Mouse (Mus musculus) midbrain, embryonic 13.5 days (tissue): ENCODE data around the gene Agap3. TPM values are rescaled to one million over a fixed set of nuclear protein-coding genes. Genes with fewer than 3 reads are reported as not detected.

Source experiments
- ATAC-seq: fragments of 200-750 bp; cut with Nextera tagmentation; 2 replicates; pipeline ENCODE4 v1.8.0; 2017; ENCODE audit warnings: mild to moderate bottlenecking, moderate TSS enrichment, moderate library complexity
- H3K27ac ChIP-seq: fragments of 300-500 bp; sonication (generic); 2 replicates; pipeline ENCODE4 v1.5.1; 2015; ENCODE audit warnings: inconsistent platforms, mild to moderate bottlenecking, moderate library complexity
- H3K27me3 ChIP-seq: fragments of 300-500 bp; sonication (generic); 2 replicates; pipeline ENCODE4 v1.6.1; 2015; ENCODE audit warnings: mild to moderate bottlenecking, inconsistent platforms
- H3K36me3 ChIP-seq: fragments of 300-500 bp; sonication (generic); 2 replicates; pipeline ENCODE4 v1.6.1; 2015; ENCODE audit warnings: mild to moderate bottlenecking, inconsistent platforms
- H3K4me1 ChIP-seq: fragments of 300-500 bp; sonication (generic); replicated peaks from 2 replicates; pipeline ENCODE4 v1.6.1; 2015; ENCODE audit warnings: inconsistent platforms
- H3K4me2 ChIP-seq: fragments of 300-500 bp; sonication (generic); replicated peaks from 2 replicates; pipeline ENCODE4 v1.6.1; 2015; ENCODE audit warnings: moderate library complexity, mild to moderate bottlenecking, inconsistent platforms
- H3K4me3 ChIP-seq: fragments of 300-500 bp; sonication (generic); replicated peaks from 2 replicates; pipeline ENCODE4 v1.5.1; 2015; ENCODE audit warnings: mild to moderate bottlenecking, inconsistent platforms
- H3K9ac ChIP-seq: fragments of 300-500 bp; sonication (generic); replicated peaks from 2 replicates; pipeline ENCODE4 v1.6.1; 2015; ENCODE audit warnings: mild to moderate bottlenecking, inconsistent platforms
- H3K9me3 ChIP-seq: fragments of 300-500 bp; sonication (generic); 2 replicates; pipeline ENCODE4 v1.6.1; 2016; ENCODE audit warnings: mild to moderate bottlenecking, inconsistent platforms
- WGBS: fragments of 180-500 bp; shearing (Covaris S2); methylation state at CpG from one replicate; pipeline ENCODE4 v1.1.7; 2015; 5-methylcytosine and 5-hydroxymethylcytosine counted together
- polyA plus RNA-seq: library from polyadenylated mRNA; unstranded; fragments of >200 nt; fragmentation: Nextera tagmentation; extraction: Ambion mirVana; gene quantifications from 2 replicates; pipeline ENCODE4 v1.2.1, GENCODE M21; 2015

The Agap3 gene
- 48.8 and 52.2 TPM in 2 replicates for polyA plus RNA-seq

GRCm38 (mm10) chr5:24452030-24452690, at the start of gene Agap3:
Gene Agap3, plus strand, starts transcription at chr5:24452177.
- H3K9me3 ChIP-seq = no peaks in the 10 kb centered on the region
- peak within 1 kb of the TSS; percentile 92 for H3K4me3 ChIP-seq
- H3K9ac ChIP-seq = peak within 1 kb of the TSS; percentile 97
- H3K27ac ChIP-seq = peak within 1 kb of the TSS; percentile 95
- peak; percentile 4 for ATAC-seq
- 0% methylated on average over 75 of the region's 85 CpGs for WGBS
- H3K4me1 ChIP-seq = peaks cover 58% of the 10 kb centered on the region
- H3K27me3 ChIP-seq = peaks cover 10% of the 10 kb centered on the region; the same call in 1 of the 2 replicates
- peak within 1 kb of the TSS; percentile 100 for H3K4me2 ChIP-seq
- 0 out of 2 replicates have a peak, but pooled peaks cover 5% of the 10 kb centered on the region for H3K36me3 ChIP-seq

- Histone ChIP-seq H3K27ac (no peak overlapping the region), H3K4me2 (no peak overlapping the region), H3K27me3 (no peaks in the 10 kb centered on the region), H3K4me1 (no peaks in the 10 kb centered on the region), H3K4me3 (no peak overlapping the region), H3K36me3 (peaks cover 85% of the 10 kb centered on the region), H3K9ac (no peak overlapping the region), H3K9me3 (no peaks in the 10 kb centered on the region)
- no peak for ATAC-seq
- WGBS = 76% methylated on average over 6 of the region's 6 CpGs
Measured at GRCm38 (mm10) chr5:24404594-24405360, 47.2 kb upstream of the Agap3 start.

DNA sequence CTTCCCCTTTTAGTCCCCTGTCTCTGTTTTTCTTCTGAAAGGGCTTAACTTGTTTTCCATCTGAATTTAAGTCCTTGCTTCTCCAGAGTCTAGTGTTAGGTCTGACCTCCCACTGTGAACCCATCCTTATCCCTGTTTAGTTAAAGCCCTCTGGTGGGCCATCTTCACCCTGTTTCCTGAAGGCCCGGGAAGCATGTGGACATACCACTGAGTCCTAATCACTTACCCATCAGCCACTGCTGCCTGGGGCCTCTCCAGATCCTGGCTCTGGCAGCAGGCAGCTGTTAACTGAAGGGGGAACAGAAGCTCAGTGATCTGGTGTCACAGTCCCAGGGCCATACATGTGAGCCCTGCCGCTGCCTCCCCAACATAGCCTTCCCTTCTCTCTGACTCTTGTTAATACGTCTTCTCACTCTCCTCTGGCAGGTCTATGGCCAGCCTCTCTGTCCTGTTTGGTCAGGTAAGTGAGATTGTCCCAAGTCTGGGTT, 46.5 kb upstream of the Agap3 start:
- Histone ChIP-seq H3K27ac (no peak overlapping the region), H3K27me3 (no peaks in the 10 kb centered on the region), H3K4me2 (no peak overlapping the region), H3K9me3 (no peaks in the 10 kb centered on the region), H3K4me1 (no peaks in the 10 kb centered on the region), H3K9ac (no peak overlapping the region), H3K4me3 (no peak overlapping the region), H3K36me3 (peaks cover 84% of the 10 kb centered on the region)
- 70% methylated on average over 3 of the region's 3 CpGs for WGBS
- ATAC-seq = no peak

DNA sequence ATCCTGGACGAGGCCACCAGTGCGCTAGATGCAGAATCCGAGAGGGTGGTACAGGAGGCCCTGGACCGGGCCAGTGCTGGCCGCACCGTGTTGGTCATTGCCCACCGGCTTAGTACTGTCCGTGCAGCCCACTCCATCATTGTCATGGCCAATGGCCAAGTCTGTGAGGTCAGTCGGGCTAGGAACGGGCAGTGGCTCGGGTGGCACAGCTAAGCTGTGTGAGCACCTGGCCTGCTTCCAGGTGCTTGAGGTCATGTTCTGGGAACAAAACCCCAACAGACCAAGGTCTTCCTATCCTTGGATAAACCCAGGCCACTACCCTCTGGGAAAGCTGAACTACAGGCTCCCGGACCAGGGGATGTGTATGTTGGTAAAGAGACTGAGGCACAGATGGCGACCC, 43.3 kb upstream of the Agap3 start:
- Histone ChIP-seq H3K4me1 (peaks cover 7% of the 10 kb centered on the region), H3K27ac (no peak overlapping the region), H3K4me3 (no peak overlapping the region), H3K9ac (no peak overlapping the region), H3K36me3 (peaks cover 54% of the 10 kb centered on the region), H3K9me3 (no peaks in the 10 kb centered on the region), H3K4me2 (no peak overlapping the region), H3K27me3 (no peaks in the 10 kb centered on the region)
- no peak for ATAC-seq
- WGBS = 95% methylated on average over 13 of the region's 13 CpGs

DNA sequence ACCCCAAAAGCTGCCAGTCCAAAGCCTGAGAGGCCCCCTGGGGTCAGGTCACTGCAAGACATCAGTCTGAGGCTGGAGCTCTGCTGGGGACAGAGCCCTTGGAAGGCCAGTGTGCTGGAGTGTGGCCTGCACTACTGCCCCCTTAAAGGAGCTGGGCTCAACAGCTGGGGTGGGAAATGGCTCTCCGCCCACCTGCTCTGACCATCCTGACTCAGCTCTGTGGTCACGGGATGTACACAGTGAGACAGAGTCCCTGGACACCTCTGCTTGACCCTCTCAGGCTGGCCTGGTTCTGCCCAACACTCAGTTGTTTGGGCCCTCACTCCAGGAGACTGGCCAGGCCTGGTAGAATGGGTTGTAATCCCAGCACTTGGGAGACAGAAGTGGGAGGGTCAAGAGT, 42.5 kb upstream of the Agap3 start:
- H3K4me2 ChIP-seq = no peak overlapping the region
- ATAC-seq = 0 out of 2 replicates have a peak, but pooled peaks have one; percentile 10

GRCm38 (mm10) chr5:24412063-24412462, 39.9 kb upstream of the Agap3 start:
- H3K27ac ChIP-seq = no peak overlapping the region
- H3K9ac ChIP-seq = no peak overlapping the region
- no peak for ATAC-seq
- H3K4me1 ChIP-seq = peaks cover 25% of the 10 kb centered on the region
- 0 out of 2 replicates have a peak, but pooled peaks cover 4% of the 10 kb centered on the region for H3K27me3 ChIP-seq
- H3K36me3 ChIP-seq = peaks cover 22% of the 10 kb centered on the region
- H3K4me3 ChIP-seq = no peak overlapping the region
- no peaks in the 10 kb centered on the region for H3K9me3 ChIP-seq
- WGBS = 97% methylated on average over 2 of the region's 2 CpGs
- H3K4me2 ChIP-seq = no peak overlapping the region

More for the DNA sequence above, 42.5 kb upstream of the Agap3 start:
- peaks cover 47% of the 10 kb centered on the region for H3K36me3 ChIP-seq
- H3K27ac ChIP-seq = no peak overlapping the region
- no peak overlapping the region for H3K9ac ChIP-seq
- no peaks in the 10 kb centered on the region for H3K9me3 ChIP-seq
- no peak overlapping the region for H3K4me3 ChIP-seq
- no peaks in the 10 kb centered on the region for H3K27me3 ChIP-seq
- WGBS = 72% methylated on average over 2 of the region's 2 CpGs
- H3K4me1 ChIP-seq = peaks cover 10% of the 10 kb centered on the region

GRCm38 (mm10) chr5:24413042-24413693, 38.8 kb upstream of the Agap3 start, which contains the start of gene Asic3:
Gene Asic3, plus strand, starts transcription at chr5:24413392.
- Histone ChIP-seq H3K36me3 (peaks cover 17% of the 10 kb centered on the region), H3K9me3 (no peaks in the 10 kb centered on the region), H3K4me3 (no peak within 1 kb of the TSS), H3K4me1 (peaks cover 25% of the 10 kb centered on the region), H3K4me2 (no peak within 1 kb of the TSS), H3K27me3 (0 out of 2 replicates have a peak, but pooled peaks cover 4% of the 10 kb centered on the region), H3K27ac (no peak within 1 kb of the TSS), H3K9ac (no peak within 1 kb of the TSS)
- WGBS = 52% methylated on average over 11 of the region's 11 CpGs
- no peak for ATAC-seq

- peaks cover 25% of the 10 kb centered on the region for H3K4me1 ChIP-seq
- 85% methylated on average over 13 of the region's 13 CpGs for WGBS
- H3K27ac ChIP-seq = no peak overlapping the region
- H3K4me3 ChIP-seq = no peak overlapping the region
- H3K9ac ChIP-seq = no peak overlapping the region
- 0 out of 2 replicates have a peak, but pooled peaks cover 4% of the 10 kb centered on the region for H3K27me3 ChIP-seq
- no peak overlapping the region for H3K4me2 ChIP-seq
- peaks cover 17% of the 10 kb centered on the region for H3K36me3 ChIP-seq
- no peaks in the 10 kb centered on the region for H3K9me3 ChIP-seq
- no peak for ATAC-seq
Measured at GRCm38 (mm10) chr5:24413938-24414337, 38.0 kb upstream of the Agap3 start.

DNA sequence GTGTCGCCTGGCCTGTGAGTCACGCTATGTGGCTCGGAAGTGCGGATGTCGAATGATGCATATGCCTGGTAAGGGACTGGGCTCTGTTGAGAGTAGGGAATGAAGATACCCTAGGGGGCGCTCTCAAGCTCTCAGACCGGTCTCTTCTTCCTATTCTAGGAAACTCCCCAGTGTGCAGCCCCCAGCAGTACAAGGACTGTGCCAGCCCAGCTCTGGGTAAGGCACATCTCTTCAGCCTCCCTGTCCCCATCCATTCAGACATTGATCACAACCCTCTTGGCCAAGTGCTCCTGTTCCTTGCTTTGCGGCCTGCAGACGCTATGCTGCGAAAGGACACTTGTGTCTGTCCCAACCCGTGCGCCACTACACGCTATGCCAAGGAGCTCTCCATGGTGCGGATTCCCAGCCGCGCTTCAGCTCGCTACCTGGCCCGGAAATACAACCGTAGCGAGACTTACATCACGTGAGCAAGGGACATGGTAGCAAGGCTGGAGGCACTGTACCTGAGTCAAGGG, 35.7 kb upstream of the Agap3 start:
- peak; percentile 70 for ATAC-seq
- peaks cover 25% of the 10 kb centered on the region for H3K4me1 ChIP-seq
- no peak overlapping the region for H3K4me3 ChIP-seq
- H3K27me3 ChIP-seq = 0 out of 2 replicates have a peak, but pooled peaks cover 4% of the 10 kb centered on the region
- H3K9me3 ChIP-seq = no peaks in the 10 kb centered on the region
- peak overlapping the region; percentile 20; the same call in 1 of the 2 replicates for H3K4me2 ChIP-seq
- 0 out of 2 replicates have a peak overlapping the region, but pooled peaks have one; percentile 43 for H3K9ac ChIP-seq
- H3K27ac ChIP-seq = no peak overlapping the region
- peaks cover 35% of the 10 kb centered on the region for H3K36me3 ChIP-seq
- 6% methylated on average over 21 of the region's 21 CpGs for WGBS

- peaks cover 36% of the 10 kb centered on the region for H3K4me1 ChIP-seq
- peaks cover 37% of the 10 kb centered on the region for H3K36me3 ChIP-seq
- 0 out of 2 replicates have a peak, but pooled peaks cover 4% of the 10 kb centered on the region for H3K27me3 ChIP-seq
- no peak for ATAC-seq
- no peak overlapping the region for H3K4me2 ChIP-seq
- no peak overlapping the region for H3K4me3 ChIP-seq
- WGBS = 91% methylated on average over 10 of the region's 10 CpGs
- H3K9ac ChIP-seq = no peak overlapping the region
- H3K9me3 ChIP-seq = no peaks in the 10 kb centered on the region
- H3K27ac ChIP-seq = no peak overlapping the region
Measured at GRCm38 (mm10) chr5:24417587-24417986, 34.4 kb upstream of the Agap3 start.

GRCm38 (mm10) chr5:24420381-24420780, 31.6 kb upstream of the Agap3 start:
- H3K4me1 ChIP-seq = peaks cover 41% of the 10 kb centered on the region
- H3K27ac ChIP-seq = no peak overlapping the region
- WGBS = 85% methylated on average over 9 of the region's 9 CpGs
- no peak overlapping the region for H3K9ac ChIP-seq
- no peak overlapping the region for H3K4me2 ChIP-seq
- peaks cover 37% of the 10 kb centered on the region for H3K36me3 ChIP-seq
- no peak overlapping the region for H3K4me3 ChIP-seq
- no peak for ATAC-seq
- 0 out of 2 replicates have a peak, but pooled peaks cover 4% of the 10 kb centered on the region for H3K27me3 ChIP-seq
- H3K9me3 ChIP-seq = no peaks in the 10 kb centered on the region
